Mouse (Mus musculus) cerebellum, postnatal 25 days (tissue): Measurements from ENCODE around the gene Cog8.

Source experiments
- DNase-seq, 2 experiments: peaks; one replicate each; pipeline ENCODE4 v3.0.0; 2021; ENCODE audit warnings: mixed read lengths in 2 of 2

Gene Cog8

DNA sequence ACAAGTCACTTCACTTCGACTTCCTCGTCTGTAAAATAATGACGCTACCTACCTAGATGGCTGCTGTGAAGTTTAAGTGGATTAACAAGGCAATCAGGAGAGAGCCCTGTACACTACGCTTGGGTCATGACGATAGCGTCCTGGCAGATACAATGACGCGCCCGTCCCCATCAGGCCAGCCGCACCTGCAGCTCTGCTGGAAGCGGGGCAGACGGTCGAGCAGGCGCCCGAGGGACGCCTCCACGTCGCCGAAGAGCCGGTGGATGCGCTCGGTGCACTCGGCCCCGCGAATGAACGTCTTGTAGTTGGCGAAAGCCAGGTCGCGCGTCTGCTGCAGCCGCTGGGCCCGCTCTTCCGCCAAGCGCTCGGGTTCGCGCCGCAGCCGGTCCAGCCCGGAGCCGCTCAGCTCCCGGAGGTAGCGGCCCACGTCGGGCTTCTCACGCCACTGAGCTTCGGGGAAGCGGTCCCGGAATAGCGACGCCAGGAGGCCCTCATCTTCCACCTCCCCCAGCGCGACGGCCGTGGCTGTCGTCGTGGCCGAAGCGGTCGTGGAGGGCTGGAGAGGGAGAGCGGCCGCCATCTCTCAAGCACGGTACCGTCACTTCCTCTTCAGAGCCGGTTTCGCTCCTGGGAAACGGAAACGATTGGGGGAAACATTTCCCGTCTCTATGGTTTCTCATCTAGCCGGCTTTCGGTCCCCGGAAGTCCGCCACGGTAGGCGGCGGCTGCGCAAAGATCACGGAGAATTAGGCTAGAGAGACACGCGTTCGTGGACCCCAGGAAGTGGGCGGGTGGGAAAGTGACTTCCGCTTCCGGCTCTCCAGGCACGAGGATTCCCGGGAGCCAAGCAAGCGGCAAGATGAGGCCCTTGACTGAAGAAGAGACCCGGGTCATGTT is at the start of gene Cog8, which contains the start of gene Nip7:
Cog8 (minus strand) TSS at position 614 of the 897 bp plus-strand sequence.
Nip7 (plus strand) TSS at position 802 of the 897 bp plus-strand sequence.
- DNase-seq: peak; percentile 96

DNA sequence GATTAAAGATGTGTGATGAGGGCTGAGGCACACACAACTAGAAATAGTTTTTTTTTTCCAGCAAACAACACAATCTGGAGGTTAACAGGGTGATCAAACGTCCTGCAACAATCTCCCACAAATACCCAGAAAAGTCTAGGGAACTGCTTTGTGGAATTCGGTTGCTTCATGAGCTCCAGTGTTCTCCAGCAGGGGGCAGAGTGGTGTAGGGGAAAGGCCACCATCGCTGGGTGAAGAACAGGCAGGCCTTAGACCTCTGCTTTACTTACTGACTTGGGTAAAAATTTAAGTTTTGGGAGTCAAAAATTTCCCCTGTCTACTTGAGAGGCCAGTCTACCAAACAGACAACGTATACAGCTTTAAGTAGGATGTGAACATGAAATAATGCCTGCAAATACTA is 48.1 kb upstream of the Cog8 start:
- peak; percentile 71 to 84 for DNase-seq

DNA sequence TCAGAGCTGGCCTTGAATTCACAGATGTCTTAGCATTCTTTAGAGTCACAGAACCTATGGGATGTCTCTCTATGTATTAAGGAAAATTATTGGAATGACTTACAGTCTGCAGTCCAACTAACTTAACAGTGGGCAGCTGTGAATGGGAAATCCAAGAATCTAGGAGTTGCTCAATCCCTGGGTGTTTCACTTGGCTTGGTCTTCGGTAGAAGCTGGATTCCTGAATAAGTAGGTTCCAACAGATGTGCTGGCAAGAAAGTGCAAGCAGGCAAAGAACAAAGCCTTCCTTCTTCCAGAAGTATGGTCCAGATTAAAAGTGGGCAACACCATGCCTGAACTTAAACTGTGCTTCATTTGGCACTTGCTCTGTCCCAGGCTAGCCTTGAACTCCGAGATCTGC is 44.1 kb upstream of the Cog8 start:
- DNase-seq: no peak

DNA sequence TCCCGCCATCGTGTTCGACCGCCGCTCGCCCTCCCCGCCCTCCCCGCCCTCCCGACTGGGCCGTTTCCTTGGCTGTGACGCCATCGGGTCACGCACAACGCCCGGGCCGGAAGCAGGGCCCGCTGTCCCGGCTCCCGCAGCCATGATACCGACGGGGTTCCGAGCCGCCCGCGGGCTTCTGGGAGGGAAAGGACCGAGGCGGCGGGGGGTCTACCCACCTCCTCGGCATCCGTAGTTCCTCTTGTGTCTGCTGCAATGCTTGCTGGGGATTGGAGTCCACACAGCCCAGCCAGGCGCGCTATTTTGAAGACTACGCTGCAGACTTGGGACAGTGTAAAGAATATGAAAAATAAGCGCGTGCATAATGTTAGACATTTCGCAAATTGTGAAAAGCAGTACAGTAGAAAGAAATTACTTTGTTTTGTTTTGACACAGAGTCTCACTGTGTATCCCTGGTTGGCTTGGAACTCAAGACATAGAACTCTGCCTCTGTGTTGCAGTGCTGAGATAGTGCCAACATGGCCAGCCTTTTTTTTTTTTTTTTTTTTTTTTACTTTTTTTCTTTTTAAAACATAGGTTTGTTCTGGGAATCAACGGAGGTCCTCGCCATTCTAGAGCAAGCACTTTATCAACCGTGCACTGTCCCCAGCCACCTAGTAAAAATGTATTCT is 40.0 kb upstream of the Cog8 start, which contains the start of gene Terf2:
Terf2 (minus strand) TSS at position 182 of the 671 bp plus-strand sequence.
- peak; percentile 98 to 99 for DNase-seq

DNA sequence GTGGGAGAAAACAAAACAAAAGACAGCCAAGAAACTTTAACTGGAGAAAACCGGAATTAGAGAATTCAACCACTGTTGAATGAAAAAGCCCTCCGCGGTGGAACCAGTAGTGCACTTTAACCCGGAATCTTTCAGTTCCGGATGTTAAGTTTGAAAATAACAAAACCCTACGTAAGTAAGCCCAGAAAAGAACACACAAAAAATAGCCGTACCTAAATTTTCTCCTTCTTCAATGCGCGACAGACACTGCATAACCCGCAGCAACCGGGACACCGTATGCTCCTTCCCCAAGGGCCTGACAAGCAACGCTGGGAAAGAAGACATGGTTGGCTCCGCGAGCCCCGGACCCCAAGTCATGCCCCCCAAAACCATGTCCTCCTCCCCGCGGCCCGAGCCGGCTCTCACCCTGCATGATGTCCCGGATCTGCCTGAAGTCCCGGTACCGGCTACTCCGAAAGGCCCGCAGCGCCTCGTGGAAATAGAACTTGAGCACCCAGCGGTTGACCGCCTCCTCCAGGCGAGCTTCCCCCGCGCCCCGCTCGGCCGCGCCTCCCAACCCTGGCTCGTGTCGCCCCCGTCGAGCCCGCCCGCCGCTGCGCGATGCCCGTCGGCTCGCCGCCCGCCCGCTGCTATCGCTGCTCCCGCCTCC is 39.4 kb upstream of the Cog8 start:
- no peak for DNase-seq

DNA sequence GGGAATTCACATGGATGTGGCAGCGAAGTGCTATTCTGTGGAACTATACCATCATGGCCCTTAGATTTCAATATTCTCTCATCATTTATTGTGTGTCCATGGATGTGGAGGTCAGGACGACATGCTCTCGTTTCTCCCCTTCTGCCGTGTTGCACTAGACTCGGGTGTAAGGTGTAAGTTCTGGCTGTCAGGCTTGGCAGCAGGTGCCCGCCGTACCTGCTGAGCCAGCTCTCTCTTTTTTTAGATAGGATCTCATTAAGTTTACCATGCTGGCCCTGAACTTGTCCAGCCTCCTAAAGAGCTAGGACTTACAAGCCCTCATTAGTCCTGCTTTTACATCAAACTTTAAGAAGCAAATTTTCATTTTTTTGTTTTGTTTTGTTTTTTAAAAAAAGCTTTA is 34.0 kb upstream of the Cog8 start:
- no peak for DNase-seq

DNA sequence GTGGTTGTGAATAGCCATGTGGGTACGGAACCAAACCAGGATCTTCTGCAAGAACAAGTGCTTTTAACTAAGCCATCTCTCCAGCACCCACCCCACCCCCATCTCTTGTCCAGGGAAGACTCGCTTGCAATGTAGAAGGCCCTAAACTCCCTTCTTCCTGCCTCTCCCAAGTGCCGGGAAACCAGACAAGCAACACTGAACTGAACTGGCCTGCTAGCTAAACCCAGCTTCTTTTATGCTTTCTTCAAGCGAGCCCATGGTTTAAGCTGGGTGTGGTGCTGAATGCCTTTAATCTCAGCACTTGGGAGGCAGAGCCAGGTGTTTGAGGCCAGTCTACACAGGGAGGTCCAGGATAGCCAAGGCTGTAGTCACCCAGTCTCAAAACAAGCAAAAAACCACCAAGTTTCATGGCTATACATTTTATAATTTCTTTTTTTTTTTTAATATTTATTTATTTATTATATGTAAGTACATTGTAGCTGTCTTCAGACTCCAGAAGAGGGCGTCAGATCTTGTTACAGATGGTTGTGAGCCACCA is 32.1 kb upstream of the Cog8 start:
- DNase-seq: no peak

DNA sequence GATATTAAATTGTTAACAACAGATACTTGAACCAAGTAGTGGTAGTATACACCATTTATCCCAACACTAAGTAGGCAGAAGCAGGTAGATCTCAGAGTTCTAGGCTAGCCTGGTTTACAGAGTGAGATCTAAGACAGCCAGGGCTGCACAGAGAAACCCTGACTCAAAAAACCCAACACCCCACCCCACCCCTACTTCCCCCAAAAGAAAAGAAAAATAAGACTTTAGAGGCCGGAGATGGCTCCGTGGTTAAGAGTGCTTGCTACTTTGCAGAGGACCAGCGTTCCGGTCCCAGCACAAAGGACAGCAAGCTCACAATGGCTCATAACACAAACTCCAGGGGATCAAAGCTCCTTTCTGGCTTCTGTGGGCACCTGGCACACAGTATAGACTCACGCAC is 29.5 kb upstream of the Cog8 start:
- DNase-seq: no peak

DNA sequence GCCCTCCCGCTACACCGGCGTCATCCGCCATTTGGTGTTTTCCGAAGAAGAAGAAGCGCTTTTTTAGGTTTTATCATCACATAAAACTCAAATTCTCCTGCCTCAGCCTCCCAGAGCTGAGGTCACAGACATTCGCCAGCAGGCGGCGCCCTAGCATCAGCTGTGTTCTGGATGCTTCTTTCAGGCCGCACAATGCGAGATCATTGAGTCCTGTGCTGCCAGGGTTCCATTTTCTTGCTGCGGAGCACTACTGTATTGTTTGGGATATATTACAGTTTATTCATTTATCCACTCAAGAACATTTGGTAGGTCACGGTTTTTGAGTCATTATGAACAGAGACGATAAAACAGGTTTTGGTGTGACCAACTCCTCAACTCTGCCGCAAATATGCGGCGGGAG is 28.9 kb upstream of the Cog8 start:
- peak in 1 of 2 experiments; percentile 23 for DNase-seq

DNA sequence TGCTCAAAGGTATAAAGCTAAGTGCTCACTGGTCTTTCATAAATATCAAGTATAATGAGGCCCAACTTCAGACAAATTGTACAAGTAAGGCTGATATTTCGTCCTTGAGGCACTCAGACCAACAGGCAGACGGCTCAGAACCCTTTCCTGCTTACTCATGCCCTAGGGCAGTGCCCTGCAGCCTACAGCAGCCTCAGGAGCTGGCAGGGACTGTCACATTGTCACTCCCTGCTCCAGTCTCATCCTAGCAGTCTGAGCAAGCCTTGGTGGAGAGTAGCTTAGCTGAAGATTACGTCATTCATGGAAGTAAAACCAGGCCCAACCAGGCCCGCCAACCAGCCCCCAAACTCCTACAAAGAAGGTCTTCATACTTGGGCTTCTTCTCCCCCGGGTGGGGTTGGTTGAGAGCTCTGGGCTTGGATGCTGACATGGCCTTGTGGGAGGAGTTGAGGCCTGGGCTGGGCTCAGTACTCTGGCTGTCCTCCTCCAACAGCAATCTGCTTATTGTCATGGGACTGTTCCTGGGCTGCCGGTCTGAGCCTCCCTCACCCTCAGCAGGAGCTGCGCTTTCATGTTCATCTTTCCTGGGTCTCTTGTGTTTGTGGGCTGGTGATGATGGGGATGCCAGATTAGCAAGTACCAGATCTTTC is 19.9 kb upstream of the Cog8 start:
- DNase-seq: no peak

DNA sequence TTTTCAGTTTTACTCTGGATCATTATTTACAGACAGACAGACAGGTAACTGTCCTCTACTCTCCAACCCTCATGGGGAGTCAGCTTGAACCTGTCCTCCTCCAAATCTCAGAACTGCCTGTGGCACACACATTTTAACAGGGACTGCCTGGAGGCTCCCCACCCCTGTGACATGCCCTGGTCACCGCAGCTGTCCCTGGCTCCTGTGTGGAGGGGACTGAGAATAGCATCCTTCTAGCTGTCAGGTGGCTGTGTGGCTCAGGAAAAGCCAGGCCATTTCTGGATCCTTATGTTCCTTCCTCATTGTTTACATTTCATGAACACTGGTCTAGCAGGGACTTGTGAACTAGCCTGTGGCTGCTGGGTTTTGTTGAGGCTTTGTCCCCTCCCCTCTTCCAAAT is 17.6 kb upstream of the Cog8 start:
- DNase-seq: no peak

DNA sequence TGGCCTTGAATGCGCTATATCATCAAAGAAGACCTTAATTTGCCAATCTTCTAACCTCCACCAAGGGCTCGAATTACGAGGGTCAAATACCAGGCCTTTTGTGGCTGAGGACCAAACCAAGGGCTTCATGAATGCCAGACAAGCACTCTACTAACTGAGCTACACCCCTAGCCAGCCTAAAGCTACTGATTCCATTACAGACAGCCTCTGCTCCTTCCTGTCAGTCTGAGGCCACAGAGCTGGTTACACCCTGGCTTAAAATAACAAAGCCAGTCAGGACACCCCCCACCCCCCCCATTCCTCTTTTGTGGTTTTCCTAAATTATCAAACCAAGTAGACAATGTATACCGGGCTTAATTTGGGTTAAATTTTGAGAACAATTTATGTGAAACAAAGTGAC is 17.2 kb upstream of the Cog8 start:
- DNase-seq: no peak

DNA sequence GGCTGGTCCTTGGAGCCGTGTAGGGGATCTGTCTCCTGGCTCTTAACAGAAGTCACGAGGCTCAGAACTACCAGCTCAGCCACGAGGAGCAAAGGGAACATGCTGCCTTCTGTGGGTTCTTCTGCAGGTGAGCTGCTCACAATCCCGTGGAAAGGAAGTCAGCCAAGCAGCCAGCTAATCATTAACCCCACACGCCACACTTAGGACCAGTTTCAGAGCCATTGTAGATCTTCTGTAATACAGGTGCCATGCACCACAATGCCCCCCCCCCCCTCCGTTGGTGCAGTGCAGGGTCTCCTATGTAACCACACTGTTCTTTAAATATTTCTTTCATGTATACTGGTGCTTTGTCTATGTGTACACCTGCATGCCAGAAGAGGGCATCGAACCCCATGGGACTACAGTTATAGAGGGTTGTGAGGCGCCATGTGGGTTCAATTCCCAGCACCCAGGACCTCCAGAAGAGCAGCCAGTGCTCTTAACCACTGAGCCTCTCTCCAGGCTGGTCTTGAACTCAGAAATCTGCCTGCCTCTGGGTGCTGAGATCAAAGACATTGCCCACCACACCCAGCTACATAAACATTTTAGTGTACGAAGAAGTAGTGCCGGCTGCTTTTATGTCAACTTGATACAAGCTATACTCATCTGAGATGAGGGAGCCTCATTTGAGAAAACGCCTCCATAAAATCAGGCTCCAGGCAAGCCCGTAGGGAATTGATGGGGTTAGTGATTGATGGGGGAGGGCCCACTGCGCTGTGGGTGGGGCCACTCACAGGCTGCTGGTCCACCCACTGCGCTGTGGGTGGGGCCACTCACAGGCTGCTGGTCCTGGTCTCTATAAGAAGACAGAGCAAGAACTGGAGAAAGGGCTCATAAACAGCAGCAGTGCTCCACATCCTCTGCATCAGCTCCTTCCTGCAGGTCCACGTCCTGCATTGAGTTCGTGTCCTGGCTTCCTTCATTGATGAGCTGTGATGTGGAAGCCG is 9.3 kb upstream of the Cog8 start, which contains the start of gene Tmed6:
Tmed6 (minus strand) TSS at position 134 of the 986 bp plus-strand sequence.
- DNase-seq: no peak

DNA sequence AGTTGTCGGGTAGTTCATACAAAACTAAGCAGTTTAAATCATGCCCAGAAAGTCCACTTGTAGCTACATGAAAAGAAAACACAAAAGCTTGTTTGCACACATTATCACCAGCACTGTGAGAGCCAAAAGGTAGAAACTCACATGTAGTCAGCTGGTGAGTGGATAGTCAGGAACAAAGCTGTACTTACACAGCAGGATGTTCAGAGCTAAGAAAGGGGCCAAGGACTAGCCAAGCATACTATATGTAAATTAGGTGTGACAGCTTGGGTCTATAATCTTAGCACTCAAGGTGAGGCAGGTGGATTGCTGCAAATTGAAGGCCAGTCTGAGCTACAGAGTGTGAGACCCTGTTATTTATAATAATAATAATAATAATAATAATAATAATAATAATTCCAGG is 6.1 kb upstream of the Cog8 start:
- DNase-seq: no peak

DNA sequence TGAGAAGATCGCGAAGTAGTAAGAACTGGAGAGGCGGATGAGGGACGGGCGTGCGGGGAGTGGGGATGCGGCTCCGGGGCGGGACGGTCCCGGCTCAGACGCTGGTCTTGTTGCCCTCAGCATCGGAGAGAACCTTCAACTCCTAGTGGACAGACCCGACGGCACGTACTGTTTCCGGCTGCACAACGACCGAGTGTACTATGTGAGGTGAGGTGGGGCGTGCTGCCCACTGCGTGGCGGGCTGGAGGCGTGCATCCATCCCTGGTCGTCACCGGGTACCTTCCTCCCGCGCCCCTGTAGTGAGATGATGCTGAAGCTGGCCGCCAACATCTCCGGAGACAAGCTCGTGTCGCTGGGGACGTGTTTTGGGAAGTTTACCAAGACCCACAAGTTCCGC is 482 bp upstream of the Cog8 start:
- DNase-seq: no peak

DNA sequence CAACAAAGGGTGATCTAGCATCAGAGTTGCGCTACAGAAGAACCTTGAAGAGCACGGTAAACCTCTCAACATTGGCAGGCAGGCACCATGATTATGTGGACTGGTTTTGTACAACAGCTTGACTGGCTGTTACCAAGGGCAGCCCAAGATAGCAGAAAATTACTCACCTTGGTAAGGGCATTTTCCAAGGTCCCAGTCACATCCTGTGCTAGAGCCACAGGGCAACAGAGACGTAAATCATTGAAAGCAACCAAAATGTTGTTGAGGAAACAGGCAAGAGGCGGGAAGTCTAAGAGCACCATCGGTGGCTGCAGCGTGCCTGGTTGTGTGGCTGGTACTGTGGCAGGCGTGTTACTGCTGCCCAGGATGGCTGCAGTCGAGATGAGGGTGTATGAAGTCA is 4.4 kb downstream of the Cog8 start:
- DNase-seq: no peak

DNA sequence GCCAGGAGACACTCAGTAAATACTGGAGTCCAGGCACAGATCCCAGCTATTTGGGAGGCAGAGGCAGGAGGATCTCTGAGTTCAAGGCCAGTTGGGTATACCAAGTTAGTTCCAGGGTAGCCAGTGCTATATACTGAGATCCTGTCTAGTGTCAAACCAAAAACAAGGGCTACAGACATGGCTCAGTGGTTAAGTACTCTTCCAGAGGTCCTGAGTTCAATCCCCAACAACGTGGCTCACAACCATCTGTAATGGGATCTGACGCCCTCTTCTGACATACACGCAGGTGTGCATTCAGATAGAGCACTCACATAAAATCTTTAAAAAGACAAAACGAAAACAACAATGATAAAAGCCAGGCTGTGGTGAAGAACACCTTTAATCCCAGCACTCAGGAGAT is 7.0 kb downstream of the Cog8 start:
- DNase-seq: no peak

DNA sequence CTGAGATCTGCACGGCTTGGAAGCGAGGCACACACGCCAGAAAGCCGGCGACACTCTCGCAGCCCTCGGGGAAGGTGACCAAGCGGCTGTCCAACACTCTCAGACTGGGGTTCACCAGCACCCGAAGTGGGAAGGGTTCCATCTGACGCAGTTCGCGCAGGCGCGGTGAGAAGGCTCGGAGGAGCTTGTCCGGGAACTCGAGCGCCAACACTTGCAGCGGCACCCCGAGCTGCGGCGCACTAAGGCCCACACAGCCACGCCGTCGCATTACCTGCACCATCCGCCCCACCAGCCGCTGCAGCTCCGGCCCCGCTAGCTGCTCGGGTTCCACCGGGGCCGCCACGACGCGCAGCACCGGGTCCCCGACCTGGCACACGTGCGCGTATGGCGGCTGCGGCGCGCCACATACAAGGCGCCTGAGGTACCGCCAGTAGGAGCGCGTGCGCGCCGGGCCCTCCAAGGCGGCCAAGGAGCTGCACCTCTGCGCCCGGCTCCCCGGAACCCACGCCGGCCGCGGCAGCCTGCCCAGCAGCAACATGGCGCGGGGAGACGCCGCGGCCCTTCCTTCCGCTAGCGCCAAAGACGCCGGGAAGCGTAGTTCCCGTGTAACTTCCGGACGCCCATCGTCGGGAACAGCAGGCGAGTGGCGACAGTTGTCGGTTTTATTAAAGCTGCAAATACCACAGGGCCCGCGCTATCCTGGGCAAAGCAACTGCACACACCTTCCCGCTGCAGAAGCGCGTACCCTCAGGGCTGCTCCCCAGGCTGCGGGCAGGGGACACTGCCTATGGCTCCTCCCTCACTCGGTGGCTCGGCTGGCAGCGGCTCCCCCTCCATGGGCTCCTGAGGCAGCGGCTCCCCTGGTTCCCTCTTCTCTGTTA is 8.2 kb downstream of the Cog8 start, which contains the start of gene Pdf:
Pdf (minus strand) TSS at position 554 of the 881 bp plus-strand sequence.
- DNase-seq: peak; percentile 86 to 90

DNA sequence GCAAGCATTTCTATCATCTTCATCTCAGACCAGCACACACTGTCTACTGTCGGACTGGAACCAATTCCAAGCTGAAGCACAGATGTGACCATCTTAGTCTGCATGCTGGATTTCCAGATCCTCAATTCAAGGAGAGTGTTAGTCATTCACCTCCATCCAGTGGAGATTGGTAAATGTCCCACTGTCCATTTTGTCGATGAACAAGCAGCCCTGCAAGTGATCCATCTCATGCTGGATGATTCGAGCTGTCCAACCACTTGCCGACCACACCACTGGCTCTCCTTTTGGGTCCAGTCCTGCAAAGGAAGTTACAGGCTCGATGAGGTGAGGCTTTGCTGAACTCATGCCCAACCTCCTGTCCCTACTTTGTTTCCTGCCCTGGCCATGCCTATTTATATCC is 9.5 kb downstream of the Cog8 start:
- DNase-seq: no peak

DNA sequence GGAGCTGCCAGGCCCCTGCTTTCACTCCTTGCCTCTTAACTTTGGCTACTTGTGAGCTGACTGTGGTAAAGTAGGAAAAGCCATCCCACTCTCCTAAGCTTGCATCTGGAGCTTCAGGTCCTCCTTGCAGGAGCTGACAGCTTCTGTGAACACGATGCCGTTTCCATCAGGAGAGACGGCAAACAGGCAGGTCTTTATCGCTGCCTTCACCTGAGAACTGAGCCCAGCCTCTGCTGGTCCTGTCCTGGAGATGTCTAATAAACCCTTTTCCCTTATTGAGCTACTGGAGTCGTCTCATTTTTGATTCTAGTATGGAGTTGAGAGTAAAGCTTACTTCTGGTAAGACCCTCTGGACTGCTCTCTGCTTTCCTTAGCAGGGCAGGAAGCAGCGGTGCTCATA is 11.0 kb downstream of the Cog8 start:
- no peak for DNase-seq
